Mouse (Mus musculus) left cerebral cortex, postnatal 36 days (tissue): ENCODE data around the gene Tubal3. TPM values are rescaled to one million over a fixed set of nuclear protein-coding genes. Genes with fewer than 3 reads are reported as not detected.

Experiments used
- DNase-seq, 2 experiments: peaks; one replicate each; pipeline ENCODE4 v3.0.0; 2021 to 2022; ENCODE audit warnings: low spot score in 2 of 2, mixed read lengths in 1 of 2
- intact Hi-C: fragments of 180-260 bp; cut with DNase I; formaldehyde crosslinking; loops from one replicate; pipeline ENCODE4 v1.15.1; 2025
- microRNA-seq: library from miRNA; unstranded; fragments of <30 nt; microRNA quantifications from one replicate; pipeline ENCODE4 v1.2.0, GENCODE M21; 2022
- total RNA-seq, 2 experiments: library from RNA; stranded (reverse); gene quantifications; 2 replicates each; pipeline ENCODE4 v1.2.3; 2021

Tubal3 gene
- total RNA-seq, 2 experiments from 2014 or later: not detected

DNA sequence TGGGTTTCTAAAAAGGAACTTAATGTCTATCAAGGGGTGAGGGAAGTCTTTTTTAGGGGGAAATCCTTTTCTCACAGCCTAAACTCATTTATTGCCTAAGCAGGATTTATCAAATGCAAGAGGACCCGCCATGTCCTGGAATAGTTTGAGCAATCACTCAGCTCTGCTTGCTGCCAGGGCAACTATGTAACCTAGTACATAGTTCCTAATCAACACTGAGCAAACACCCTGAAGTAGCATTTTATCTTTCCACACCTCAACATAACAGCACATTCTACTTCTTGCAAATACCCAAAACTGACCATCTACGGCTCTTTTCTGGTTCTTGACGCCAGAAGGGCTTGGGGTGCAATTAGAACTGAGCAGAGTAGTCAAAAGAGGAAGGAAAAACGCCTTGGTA lies 9.8 kb upstream of the Tubal3 start:
- DNase-seq: no peak
- intact Hi-C loops: no loop called here

- no peak for DNase-seq
- intact Hi-C loops: no loop called here
Observed at GRCm38 (mm10) chr13:3910356-3910755, 7.7 kb upstream of the Tubal3 start.

GRCm38 (mm10) chr13:3913504-3913903 lies 4.6 kb upstream of the Tubal3 start:
- DNase-seq: no peak
- intact Hi-C loops: no loop called here

GRCm38 (mm10) chr13:3924483-3924882 lies 6.4 kb downstream of the Tubal3 start:
- intact Hi-C loops: no loop called here
- no peak for DNase-seq

DNA sequence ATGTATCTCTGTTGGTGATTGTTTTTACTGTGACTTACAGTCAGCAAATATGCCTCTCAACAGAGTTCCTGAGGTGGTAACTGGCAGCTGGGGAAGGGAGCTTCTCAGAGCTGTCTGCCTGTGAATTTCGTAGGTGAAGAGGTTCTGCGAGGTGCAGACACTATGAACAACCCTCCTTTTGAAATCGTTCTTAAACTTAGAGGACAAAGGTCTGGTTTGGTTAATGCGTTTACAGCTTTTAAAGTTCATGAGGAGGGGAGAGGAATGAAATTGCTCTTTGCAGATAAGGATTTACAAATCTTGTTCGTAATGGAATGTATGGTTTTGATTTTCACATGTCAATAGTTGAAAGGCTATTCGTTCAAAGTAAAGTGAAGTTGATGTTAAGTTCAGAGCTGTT lies 7.6 kb downstream of the Tubal3 start:
- intact Hi-C loops: no loop called here
- no peak for DNase-seq

DNA sequence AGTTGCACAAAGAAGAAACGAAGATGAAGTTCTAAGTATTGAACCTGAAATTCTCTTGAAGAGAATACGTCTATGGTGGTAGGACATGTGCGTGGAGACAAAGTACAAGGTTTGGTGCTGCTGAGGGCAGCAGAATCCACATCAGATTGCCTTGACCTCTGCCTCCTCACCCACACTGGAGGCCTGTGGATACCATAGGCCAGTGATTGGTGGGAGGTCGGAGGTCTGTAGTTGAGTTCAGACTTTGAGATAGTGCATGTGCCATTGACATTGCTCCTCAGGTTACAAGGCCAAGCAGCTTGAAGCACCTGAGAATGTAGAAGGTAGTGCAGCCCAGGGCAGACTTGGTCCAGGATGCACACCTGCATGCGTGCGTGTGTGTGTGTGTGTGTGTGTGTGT lies 8.0 kb downstream of the Tubal3 start:
- DNase-seq: no peak
- intact Hi-C loops: no loop called here

DNA sequence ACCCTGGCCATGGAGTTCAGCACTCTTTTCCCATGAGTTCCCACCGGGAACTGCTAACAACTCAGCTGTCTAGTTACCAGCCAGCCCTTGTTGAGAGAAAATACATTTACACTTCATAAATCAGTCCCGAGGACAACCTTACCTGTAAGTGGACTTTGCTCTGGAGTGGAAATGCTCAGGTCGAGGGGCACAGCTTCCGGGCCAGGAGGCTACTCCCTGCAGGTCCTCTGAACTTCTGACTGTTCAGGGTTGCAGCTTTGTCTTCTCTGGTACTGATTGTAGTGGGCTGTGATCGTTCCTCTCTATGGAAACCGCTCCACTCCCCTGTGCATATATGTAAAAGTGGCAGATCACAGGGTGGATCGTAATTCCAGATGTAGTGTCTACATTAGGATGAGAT lies 26.6 kb downstream of the Tubal3 start:
- DNase-seq: no peak
- intact Hi-C loops: no loop called here

- DNase-seq: no peak
- intact Hi-C loops: no loop called here
Observed at GRCm38 (mm10) chr13:3945249-3945648, 27.2 kb downstream of the Tubal3 start, which contains the start of gene Ucn3. Gene Ucn3 (minus strand): TSS chr13:3945349.

DNA sequence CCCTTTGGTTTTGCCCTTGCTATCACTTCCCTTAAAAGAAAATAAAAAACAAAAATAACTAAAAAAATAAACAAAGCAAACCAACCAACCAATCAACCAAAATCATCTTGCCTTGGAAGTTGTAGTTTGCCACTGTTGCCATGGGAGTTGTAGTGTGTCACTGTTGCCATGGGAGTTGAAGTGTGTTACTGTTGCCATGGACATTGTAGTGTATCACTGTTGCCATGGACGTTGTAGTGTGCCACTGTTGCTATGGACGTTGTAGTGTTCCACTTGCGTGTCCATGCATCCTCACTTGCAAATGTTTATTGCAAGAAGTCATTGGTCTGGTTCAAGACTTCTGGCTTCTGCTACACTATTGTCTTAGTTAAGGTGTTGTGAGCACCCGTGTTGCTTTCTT lies 29.2 kb downstream of the Tubal3 start:
- intact Hi-C loops: no loop called here
- DNase-seq: no peak

- no peak for DNase-seq
- intact Hi-C loops: no loop called here
Observed at GRCm38 (mm10) chr13:3949477-3949876, 31.4 kb downstream of the Tubal3 start.

- intact Hi-C loops: no loop called here
Observed at GRCm38 (mm10) chr13:3951198-3951914, 33.3 kb downstream of the Tubal3 start.

GRCm38 (mm10) chr13:3968849-3969248 lies 50.8 kb downstream of the Tubal3 start:
- intact Hi-C loops: no loop called here
- DNase-seq: no peak

More at GRCm38 (mm10) chr13:3951198-3951914, 33.3 kb downstream of the Tubal3 start:
- no peak for DNase-seq

Small RNA genes lying within 50 kb of the gene (microRNA-seq; reads per million reads assigned to microRNA genes)
- not detected for gene Gm22460

Other genes with a start within 250 kb of the Tubal3 start
- not detected for gene Calml3, start 114.0 kb upstream of the Tubal3 start, total RNA-seq
- gene Calm4, start 80.5 kb upstream of the Tubal3 start, total RNA-seq: not detected
- gene Calm5, start 64.1 kb upstream of the Tubal3 start, total RNA-seq: not detected
- gene Net1, start 54 bp upstream of the Tubal3 start, total RNA-seq: 10 to 100 TPM; 50.6 to 53.3 TPM
- gene Ucn3, start 27.1 kb downstream of the Tubal3 start, total RNA-seq: under 1 TPM in 1 of 2 experiments, not detected in 1; 0.27 TPM
- 1 to 10 TPM in 1 of 2 experiments, under 1 TPM in 1; 0.82 to 2.3 TPM for gene Akr1c14, start 130.7 kb downstream of the Tubal3 start, total RNA-seq
- 1 to 10 TPM; 1.1 to 1.4 TPM for gene Akr1c18, start 232.4 kb downstream of the Tubal3 start, total RNA-seq